Mouse (Mus musculus): ENCODE measurements around the gene Defa35. TPM values are rescaled to one million over a fixed set of nuclear protein-coding genes. Genes with fewer than 3 reads are reported as not detected.
"Not testable (repeated sequence)": the region's sequence is repeated elsewhere in the genome, so short reads cannot be mapped to it uniquely, and the experiment has no call there.

Defa35 gene
- not detected in 2 replicates for polyA plus RNA-seq (2014; fragmentation: Nextera tagmentation; extraction: Ambion mirVana)

GRCm38 (mm10) chr8:21064738-21065137 is at the start of gene Defa35:
Gene Defa35, plus strand, starts transcription at chr8:21065038.
- not testable (repeated sequence) for DNase-seq (ENCODE audit: low spot score); H3K4me1 ChIP-seq (ENCODE audit: control insufficient read depth, insufficient read depth, low read length); ATAC-seq (ENCODE audit: low read depth); H3K4me2 ChIP-seq (ENCODE audit: low read depth, low read length); H3K27ac ChIP-seq (replicated peaks; ENCODE audit: low read depth, low read length); H3K9ac ChIP-seq (ENCODE audit: low read depth, low read length); H3K4me3 ChIP-seq (ENCODE audit: low read depth, low read length); H3K9me3 ChIP-seq (ENCODE audit: control insufficient read depth, low read length); H3K36me3 ChIP-seq (ENCODE audit: control insufficient read depth, insufficient read depth, low read length); H3K27me3 ChIP-seq (replicated peaks; ENCODE audit: control insufficient read depth, insufficient read depth, low read length)
- 60% methylated on average over 1 of the region's 1 CpGs for WGBS

GRCm38 (mm10) chr8:21025245-21025644 is 39.6 kb upstream of the Defa35 start, which contains the start of gene Defa21:
Gene Defa21, plus strand, starts transcription at chr8:21025545.
- not testable (repeated sequence) for H3K9me3 ChIP-seq (ENCODE audit: control insufficient read depth, low read length); ATAC-seq (ENCODE audit: low read depth); H3K27me3 ChIP-seq (replicated peaks; ENCODE audit: control insufficient read depth, insufficient read depth, low read length); H3K4me3 ChIP-seq (ENCODE audit: low read depth, low read length); H3K27ac ChIP-seq (replicated peaks; ENCODE audit: low read depth, low read length); H3K9ac ChIP-seq (ENCODE audit: low read depth, low read length); H3K4me1 ChIP-seq (ENCODE audit: control insufficient read depth, insufficient read depth, low read length); H3K36me3 ChIP-seq (ENCODE audit: control insufficient read depth, insufficient read depth, low read length); DNase-seq (ENCODE audit: low spot score); H3K4me2 ChIP-seq (ENCODE audit: low read depth, low read length)
- WGBS, result no CpG with 5 or more reads among the region's 1 CpGs

- not testable (repeated sequence) for H3K4me2 ChIP-seq (ENCODE audit: low read depth, low read length); H3K9ac ChIP-seq (ENCODE audit: low read depth, low read length); H3K27ac ChIP-seq (replicated peaks; ENCODE audit: low read depth, low read length); H3K4me3 ChIP-seq (ENCODE audit: low read depth, low read length); H3K36me3 ChIP-seq (ENCODE audit: control insufficient read depth, insufficient read depth, low read length); ATAC-seq (ENCODE audit: low read depth); H3K9me3 ChIP-seq (ENCODE audit: control insufficient read depth, low read length); DNase-seq (ENCODE audit: low spot score); H3K27me3 ChIP-seq (replicated peaks; ENCODE audit: control insufficient read depth, insufficient read depth, low read length); H3K4me1 ChIP-seq (ENCODE audit: control insufficient read depth, insufficient read depth, low read length)
- no CpG with 5 or more reads among the region's 1 CpGs for WGBS
These were observed 10.1 kb upstream of the Defa35 start, which contains the start of gene Defa23 for GRCm38 (mm10) chr8:21054747-21055146. Gene Defa23, plus strand, starts transcription at chr8:21055047.

GRCm38 (mm10) chr8:21084142-21084541 is 19.3 kb downstream of the Defa35 start, which contains the start of gene Defa25:
Gene Defa25, plus strand, starts transcription at chr8:21084442.
- DNase-seq (ENCODE audit: low spot score); H3K36me3 ChIP-seq (ENCODE audit: control insufficient read depth, insufficient read depth, low read length); H3K9me3 ChIP-seq (ENCODE audit: control insufficient read depth, low read length); H3K4me2 ChIP-seq (ENCODE audit: low read depth, low read length); H3K4me3 ChIP-seq (ENCODE audit: low read depth, low read length); H3K27ac ChIP-seq (replicated peaks; ENCODE audit: low read depth, low read length); ATAC-seq (ENCODE audit: low read depth); H3K27me3 ChIP-seq (replicated peaks; ENCODE audit: control insufficient read depth, insufficient read depth, low read length); H3K9ac ChIP-seq (ENCODE audit: low read depth, low read length); H3K4me1 ChIP-seq (ENCODE audit: control insufficient read depth, insufficient read depth, low read length): not testable (repeated sequence)

GRCm38 (mm10) chr8:21093106-21093505 is 28.3 kb downstream of the Defa35 start:
- Histone ChIP-seq H3K36me3 (ENCODE audit: control insufficient read depth, insufficient read depth, low read length) (no peaks in the 10 kb centered on the region), H3K4me3 (ENCODE audit: low read depth, low read length) (no peak overlapping the region), H3K4me1 (ENCODE audit: control insufficient read depth, insufficient read depth, low read length) (no peaks in the 10 kb centered on the region), H3K9ac (ENCODE audit: low read depth, low read length) (no peak overlapping the region), H3K27ac (replicated peaks; ENCODE audit: low read depth, low read length) (no peak overlapping the region), H3K9me3 (ENCODE audit: control insufficient read depth, low read length) (no peaks in the 10 kb centered on the region), H3K27me3 (replicated peaks; ENCODE audit: control insufficient read depth, insufficient read depth, low read length) (no peaks in the 10 kb centered on the region), H3K4me2 (ENCODE audit: low read depth, low read length) (no peak overlapping the region)
- 50% methylated on average over 4 of the region's 4 CpGs for WGBS
- ATAC-seq (ENCODE audit: low read depth) (no peak), DNase-seq (ENCODE audit: low spot score) (no peak)

- WGBS, result no CpG with 5 or more reads among the region's 2 CpGs
- not testable (repeated sequence) for DNase-seq (ENCODE audit: low spot score); H3K27me3 ChIP-seq (replicated peaks; ENCODE audit: control insufficient read depth, insufficient read depth, low read length); H3K27ac ChIP-seq (replicated peaks; ENCODE audit: low read depth, low read length); H3K9ac ChIP-seq (ENCODE audit: low read depth, low read length); H3K36me3 ChIP-seq (ENCODE audit: control insufficient read depth, insufficient read depth, low read length); H3K4me2 ChIP-seq (ENCODE audit: low read depth, low read length); ATAC-seq (ENCODE audit: low read depth); H3K4me1 ChIP-seq (ENCODE audit: control insufficient read depth, insufficient read depth, low read length); H3K4me3 ChIP-seq (ENCODE audit: low read depth, low read length); H3K9me3 ChIP-seq (ENCODE audit: control insufficient read depth, low read length)
These were observed 31.1 kb downstream of the Defa35 start, which contains the start of gene Gm14851 for GRCm38 (mm10) chr8:21095950-21096349. Gene Gm14851, minus strand, starts transcription at chr8:21096050.

Other genes starting within 250 kb of the Defa35 start
- not detected in 2 replicates for gene Defb33, start 172.4 kb upstream of the Defa35 start, polyA plus RNA-seq (2014; fragmentation: Nextera tagmentation; extraction: Ambion mirVana)
- gene Gm15056, start 162.4 kb upstream of the Defa35 start, polyA plus RNA-seq (2014; fragmentation: Nextera tagmentation; extraction: Ambion mirVana), result not detected in 2 replicates
- not detected in 2 replicates for gene Gm6040, start 143.0 kb upstream of the Defa35 start, polyA plus RNA-seq (2014; fragmentation: Nextera tagmentation; extraction: Ambion mirVana)
- not detected in 2 replicates for gene AY761185, start 120.3 kb upstream of the Defa35 start, polyA plus RNA-seq (2014; fragmentation: Nextera tagmentation; extraction: Ambion mirVana)
- gene Defa21, start 39.5 kb upstream of the Defa35 start, polyA plus RNA-seq (2014; fragmentation: Nextera tagmentation; extraction: Ambion mirVana), result not detected in 2 replicates
- not detected in 2 replicates for gene Defa23, start 10.0 kb upstream of the Defa35 start, polyA plus RNA-seq (2014; fragmentation: Nextera tagmentation; extraction: Ambion mirVana)
- not detected in 2 replicates for gene Defa25, start 19.4 kb downstream of the Defa35 start, polyA plus RNA-seq (2014; fragmentation: Nextera tagmentation; extraction: Ambion mirVana)
- not detected in 2 replicates for gene Gm14851, start 31.0 kb downstream of the Defa35 start, polyA plus RNA-seq (2014; fragmentation: Nextera tagmentation; extraction: Ambion mirVana)
- not detected in 2 replicates for gene Defa30, start 69.6 kb downstream of the Defa35 start, polyA plus RNA-seq (2014; fragmentation: Nextera tagmentation; extraction: Ambion mirVana)
- not detected in 2 replicates for gene Defa22, start 97.2 kb downstream of the Defa35 start, polyA plus RNA-seq (2014; fragmentation: Nextera tagmentation; extraction: Ambion mirVana)
- not detected in 2 replicates for gene Defa31, start 126.6 kb downstream of the Defa35 start, polyA plus RNA-seq (2014; fragmentation: Nextera tagmentation; extraction: Ambion mirVana)
- gene Gm15293, start 136.5 kb downstream of the Defa35 start, polyA plus RNA-seq (2014; fragmentation: Nextera tagmentation; extraction: Ambion mirVana), result not detected in 2 replicates
- not detected in 2 replicates for gene Gm15292, start 184.7 kb downstream of the Defa35 start, polyA plus RNA-seq (2014; fragmentation: Nextera tagmentation; extraction: Ambion mirVana)

All from embryonic facial prominence, embryonic 14.5 days (tissue).